Mouse (Mus musculus) neural tube, embryonic 11.5 days (tissue): ENCODE results near the gene Cabp7. TPM values are rescaled to one million over a fixed set of nuclear protein-coding genes. Genes with fewer than 3 reads are reported as not detected.
A peak's percentile ranks its signal among the peaks of the same experiment; 100 is the strongest.

Source experiments
- ATAC-seq: fragments of 200-750 bp; cut with Nextera tagmentation; 2 replicates; pipeline ENCODE4 v1.8.0; 2017; ENCODE audit warnings: moderate number of reproducible peaks, mild to moderate bottlenecking, moderate TSS enrichment, moderate library complexity; ENCODE audit not compliant: insufficient read depth, low FRiP score, low TSS enrichment
- DNase-seq: peaks from one replicate; pipeline ENCODE4 v3.0.0-alpha.2; 2015; ENCODE audit warnings: low spot score
- H3K27ac ChIP-seq: fragments of 300-500 bp; sonication (generic); 2 replicates; pipeline ENCODE4 v1.5.1; 2014; ENCODE audit warnings: low read depth, mild to moderate bottlenecking, low read length
- H3K27me3 ChIP-seq: fragments of 300-500 bp; sonication (generic); 2 replicates; pipeline ENCODE4 v1.6.1; 2014; ENCODE audit warnings: mild to moderate bottlenecking, low read length, mixed read lengths; ENCODE audit not compliant: control insufficient read depth, insufficient read depth
- H3K36me3 ChIP-seq: fragments of 300-500 bp; sonication (generic); 2 replicates; pipeline ENCODE4 v1.6.1; 2014; ENCODE audit warnings: mild to moderate bottlenecking, low read length, moderate library complexity, mixed read lengths; ENCODE audit not compliant: control insufficient read depth, insufficient read depth
- H3K4me1 ChIP-seq: fragments of 300-500 bp; sonication (generic); 2 replicates; pipeline ENCODE4 v1.6.1; 2014; ENCODE audit warnings: low read length, mixed read lengths; ENCODE audit not compliant: control insufficient read depth, insufficient read depth
- H3K4me2 ChIP-seq: fragments of 300-500 bp; sonication (generic); 2 replicates; pipeline ENCODE4 v1.6.1; 2014; ENCODE audit warnings: low read depth, mild to moderate bottlenecking, moderate library complexity
- H3K4me3 ChIP-seq: fragments of 300-500 bp; sonication (generic); 2 replicates; pipeline ENCODE4 v1.5.1; 2014; ENCODE audit warnings: low read depth, low read length
- H3K9ac ChIP-seq: fragments of 300-500 bp; sonication (generic); 2 replicates; pipeline ENCODE4 v1.6.1; 2014; ENCODE audit warnings: mild to moderate bottlenecking, low read length
- H3K9me3 ChIP-seq: fragments of 300-500 bp; sonication (generic); 2 replicates; pipeline ENCODE4 v1.6.1; 2016; ENCODE audit warnings: low read length; ENCODE audit not compliant: control insufficient read depth
- WGBS: fragments of 180-500 bp; shearing (Covaris S2); extraction: QIAGEN DNeasy Blood & Tissue Kit; methylation state at CpG from one replicate; pipeline ENCODE4 v1.1.7; 2014; 5-methylcytosine and 5-hydroxymethylcytosine counted together
- polyA plus RNA-seq: library from polyadenylated mRNA; unstranded; fragments of >200 nt; fragmentation: Nextera tagmentation; extraction: Ambion mirVana; gene quantifications from 2 replicates; pipeline ENCODE4 v1.2.1, GENCODE M21; 2014

The Cabp7 gene
- polyA plus RNA-seq, 1 experiment from 2014 or later = 3.4 TPM

DNA sequence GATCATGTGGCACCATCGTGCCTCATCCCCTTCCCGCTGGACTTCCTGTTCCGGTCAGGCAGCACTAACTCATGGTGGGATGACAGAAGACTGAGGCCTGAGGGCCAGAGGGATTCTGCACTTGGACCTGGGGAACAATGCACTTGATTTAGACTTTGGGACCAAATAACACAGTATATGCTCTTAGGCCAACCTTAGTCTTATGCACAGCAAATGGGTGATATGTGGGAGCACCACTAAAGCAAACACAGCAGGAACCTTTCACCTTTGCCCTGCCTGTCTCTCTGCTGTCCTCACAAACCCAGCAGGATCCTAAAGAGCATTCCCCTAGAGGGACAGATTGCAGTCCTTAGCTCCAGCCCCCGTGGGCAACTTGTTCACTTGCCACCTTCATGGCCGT, 5.8 kb downstream of the Cabp7 start:
- Histone ChIP-seq H3K27ac (no peak overlapping the region), H3K4me2 (no peak overlapping the region), H3K9me3 (no peaks in the 10 kb centered on the region), H3K36me3 (no peaks in the 10 kb centered on the region; the same call in 1 of the 2 replicates), H3K4me3 (no peak overlapping the region), H3K27me3 (peaks cover 20% of the 10 kb centered on the region), H3K9ac (no peak overlapping the region), H3K4me1 (peaks cover 1% of the 10 kb centered on the region; the same call in 1 of the 2 replicates)
- DNase-seq = no peak
- ATAC-seq = no peak
- WGBS = 58% methylated on average over 5 of the region's 5 CpGs

DNA sequence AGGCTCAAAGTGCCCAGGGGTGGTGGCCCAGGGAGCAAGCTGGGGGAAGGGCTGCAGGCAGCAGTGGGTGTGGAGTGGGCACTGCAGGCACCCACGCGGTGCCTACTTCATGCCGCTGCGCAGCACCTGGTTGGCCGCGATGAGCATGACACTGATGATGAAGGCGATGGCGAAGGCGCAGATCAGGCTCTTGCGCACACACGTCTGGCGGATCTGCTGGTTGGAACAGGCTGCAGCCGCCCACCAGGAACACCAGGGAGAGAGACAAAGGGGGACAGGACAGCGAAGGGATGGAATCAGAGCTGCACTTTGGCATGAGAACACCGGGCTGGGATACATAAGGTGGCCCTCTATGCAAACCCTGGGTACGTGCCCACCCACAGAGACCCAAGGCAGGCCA, 7.9 kb downstream of the Cabp7 start:
- WGBS = 94% methylated on average over 16 of the region's 16 CpGs

DNA sequence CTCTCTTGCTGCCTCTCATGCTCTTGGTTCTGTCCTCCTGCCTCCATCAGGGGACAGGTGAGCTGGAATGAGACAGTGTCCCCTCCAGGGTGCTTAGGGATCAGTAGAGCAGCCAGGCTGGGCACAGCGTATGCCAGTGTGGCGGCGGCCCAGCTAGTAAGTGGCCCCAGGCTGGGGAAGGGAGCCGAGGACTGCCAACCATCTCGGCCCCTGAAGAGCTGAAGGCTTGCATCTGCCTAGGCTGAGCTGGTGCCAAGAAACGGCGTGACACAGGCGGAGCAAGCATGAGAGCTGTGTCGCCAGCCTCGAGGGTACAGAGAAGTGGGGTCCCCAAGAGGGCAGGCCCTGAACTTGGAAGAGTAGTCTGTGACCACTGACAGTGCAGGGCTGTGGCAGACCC, 8.9 kb downstream of the Cabp7 start:
- H3K36me3 ChIP-seq = peaks cover 2% of the 10 kb centered on the region; the same call in 1 of the 2 replicates
- ATAC-seq (no peak), DNase-seq (no peak)
- no peak overlapping the region for H3K4me3 ChIP-seq
- WGBS = 86% methylated on average over 10 of the region's 10 CpGs
- H3K4me1 ChIP-seq = peaks cover 4% of the 10 kb centered on the region; the same call in 1 of the 2 replicates
- H3K27ac ChIP-seq = no peak overlapping the region
- H3K9me3 ChIP-seq = no peaks in the 10 kb centered on the region
- H3K27me3 ChIP-seq = no peaks in the 10 kb centered on the region
- H3K9ac ChIP-seq = no peak overlapping the region
- no peak overlapping the region for H3K4me2 ChIP-seq

More for the DNA sequence above, 7.9 kb downstream of the Cabp7 start:
- H3K27me3 ChIP-seq = no peaks in the 10 kb centered on the region
- no peaks in the 10 kb centered on the region for H3K9me3 ChIP-seq
- ATAC-seq = no peak
- H3K4me3 ChIP-seq = no peak overlapping the region
- H3K4me2 ChIP-seq = no peak overlapping the region
- H3K4me1 ChIP-seq = peaks cover 4% of the 10 kb centered on the region; the same call in 1 of the 2 replicates
- no peak overlapping the region for H3K9ac ChIP-seq
- no peak for DNase-seq
- H3K36me3 ChIP-seq = peaks cover 2% of the 10 kb centered on the region; the same call in 1 of the 2 replicates
- no peak overlapping the region for H3K27ac ChIP-seq

- no peak overlapping the region for H3K4me2 ChIP-seq
- H3K9me3 ChIP-seq = no peaks in the 10 kb centered on the region
- peaks cover 4% of the 10 kb centered on the region; the same call in 1 of the 2 replicates for H3K4me1 ChIP-seq
- H3K9ac ChIP-seq = no peak overlapping the region
- no peak overlapping the region for H3K27ac ChIP-seq
- no peak overlapping the region for H3K4me3 ChIP-seq
- H3K36me3 ChIP-seq = peaks cover 2% of the 10 kb centered on the region; the same call in 1 of the 2 replicates
- DNase-seq (no peak), ATAC-seq (no peak)
- WGBS = 51% methylated on average over 6 of the region's 6 CpGs
- no peaks in the 10 kb centered on the region for H3K27me3 ChIP-seq
Measured at GRCm38 (mm10) chr11:4736355-4736754, 10.2 kb downstream of the Cabp7 start.

- Histone ChIP-seq H3K4me3 (no peak overlapping the region), H3K9me3 (no peaks in the 10 kb centered on the region), H3K36me3 (peaks cover 2% of the 10 kb centered on the region; the same call in 1 of the 2 replicates), H3K4me1 (peaks cover 4% of the 10 kb centered on the region; the same call in 1 of the 2 replicates), H3K4me2 (no peak overlapping the region), H3K27me3 (no peaks in the 10 kb centered on the region), H3K27ac (no peak overlapping the region), H3K9ac (no peak overlapping the region)
- ATAC-seq (no peak), DNase-seq (peak; percentile 62)
- WGBS = 32% methylated on average over 12 of the region's 12 CpGs
Measured at GRCm38 (mm10) chr11:4734179-4734578, 12.4 kb downstream of the Cabp7 start.

GRCm38 (mm10) chr11:4731781-4732180, 14.8 kb downstream of the Cabp7 start:
- no peak for DNase-seq
- no peaks in the 10 kb centered on the region for H3K27me3 ChIP-seq
- peaks cover 2% of the 10 kb centered on the region for H3K36me3 ChIP-seq
- 59% methylated on average over 7 of the region's 7 CpGs for WGBS
- H3K27ac ChIP-seq = no peak overlapping the region
- ATAC-seq = no peak
- peaks cover 4% of the 10 kb centered on the region; the same call in 1 of the 2 replicates for H3K4me1 ChIP-seq
- no peak overlapping the region for H3K4me3 ChIP-seq
- H3K9ac ChIP-seq = no peak overlapping the region
- no peak overlapping the region for H3K4me2 ChIP-seq
- no peaks in the 10 kb centered on the region for H3K9me3 ChIP-seq

DNA sequence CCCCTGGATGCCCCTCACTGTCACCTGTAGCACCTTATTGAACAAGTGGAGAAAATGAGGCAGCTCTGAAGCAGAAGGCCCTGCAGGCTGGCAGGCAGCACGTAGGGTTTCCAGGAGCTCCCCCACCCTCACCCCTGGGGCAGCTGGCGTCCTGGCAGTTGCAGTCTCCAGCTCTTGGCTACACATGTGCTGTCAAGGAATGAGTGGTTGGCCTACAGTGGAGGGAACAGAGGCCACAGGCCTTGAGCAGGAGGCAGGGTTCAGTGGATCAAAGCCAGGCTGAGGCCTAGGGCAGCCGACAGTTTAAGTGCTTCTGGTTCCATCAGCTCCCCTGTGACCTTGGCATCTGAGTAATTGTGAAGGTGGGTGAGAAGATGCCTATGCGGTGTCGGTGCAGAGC, 15.7 kb downstream of the Cabp7 start:
- DNase-seq (no peak), ATAC-seq (no peak)
- Histone ChIP-seq H3K4me1 (peaks cover 4% of the 10 kb centered on the region; the same call in 1 of the 2 replicates), H3K36me3 (peaks cover 4% of the 10 kb centered on the region), H3K4me2 (no peak overlapping the region), H3K9me3 (no peaks in the 10 kb centered on the region), H3K9ac (no peak overlapping the region; the same call in 1 of the 2 replicates), H3K27ac (no peak overlapping the region), H3K27me3 (no peaks in the 10 kb centered on the region), H3K4me3 (no peak overlapping the region)
- 85% methylated on average over 5 of the region's 5 CpGs for WGBS

GRCm38 (mm10) chr11:4730096-4730495, 16.5 kb downstream of the Cabp7 start:
- Histone ChIP-seq H3K4me3 (no peak overlapping the region), H3K9ac (no peak overlapping the region), H3K27ac (no peak overlapping the region), H3K27me3 (no peaks in the 10 kb centered on the region), H3K4me1 (no peaks in the 10 kb centered on the region), H3K4me2 (no peak overlapping the region), H3K36me3 (peaks cover 2% of the 10 kb centered on the region), H3K9me3 (no peaks in the 10 kb centered on the region)
- DNase-seq = no peak
- 88% methylated on average over 6 of the region's 6 CpGs for WGBS
- ATAC-seq = no peak

DNA sequence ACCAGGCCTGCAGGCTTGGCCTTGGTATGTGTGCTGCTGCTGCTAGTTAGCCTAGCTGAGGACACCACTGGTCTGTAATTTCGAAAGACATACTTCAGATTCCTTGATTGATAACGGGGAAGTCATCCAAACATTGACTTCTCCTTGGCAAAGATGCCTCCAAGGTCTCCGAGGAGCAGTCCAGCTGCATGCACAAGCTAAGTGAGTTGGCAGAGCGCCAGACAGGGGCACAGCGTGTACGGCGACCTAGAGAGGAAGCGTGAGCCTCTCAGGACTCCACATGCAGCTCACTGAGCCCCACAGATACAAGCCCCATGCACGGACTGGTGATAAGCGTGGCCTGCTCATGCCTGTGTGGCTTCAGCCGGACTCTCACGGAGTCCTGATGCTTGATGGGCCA, 17.0 kb downstream of the Cabp7 start:
- WGBS = 84% methylated on average over 12 of the region's 12 CpGs

More for the DNA sequence above, 17.0 kb downstream of the Cabp7 start:
- DNase-seq = no peak
- H3K27ac ChIP-seq = no peak overlapping the region
- no peak for ATAC-seq
- no peak overlapping the region for H3K9ac ChIP-seq
- H3K4me3 ChIP-seq = no peak overlapping the region
- peaks cover 2% of the 10 kb centered on the region for H3K36me3 ChIP-seq
- no peaks in the 10 kb centered on the region for H3K9me3 ChIP-seq
- no peaks in the 10 kb centered on the region for H3K27me3 ChIP-seq
- no peak overlapping the region for H3K4me2 ChIP-seq
- H3K4me1 ChIP-seq = no peaks in the 10 kb centered on the region
